Mouse (Mus musculus) bone marrow macrophage, adult 2 months (primary cell): ENCODE results near the gene Gdf15.

Experiments
- CTCF ChIP-seq: IDR thresholded peaks from 2 replicates; pipeline ENCODE4 v1.5.1; 2012; ENCODE audit warnings: low read depth, mild to moderate bottlenecking, low read length, moderate library complexity
- POLR2A ChIP-seq: IDR thresholded peaks from 2 replicates; pipeline ENCODE4 v1.6.1; 2012; ENCODE audit warnings: mild to moderate bottlenecking, low read depth, low read length, borderline replicate concordance

DNA sequence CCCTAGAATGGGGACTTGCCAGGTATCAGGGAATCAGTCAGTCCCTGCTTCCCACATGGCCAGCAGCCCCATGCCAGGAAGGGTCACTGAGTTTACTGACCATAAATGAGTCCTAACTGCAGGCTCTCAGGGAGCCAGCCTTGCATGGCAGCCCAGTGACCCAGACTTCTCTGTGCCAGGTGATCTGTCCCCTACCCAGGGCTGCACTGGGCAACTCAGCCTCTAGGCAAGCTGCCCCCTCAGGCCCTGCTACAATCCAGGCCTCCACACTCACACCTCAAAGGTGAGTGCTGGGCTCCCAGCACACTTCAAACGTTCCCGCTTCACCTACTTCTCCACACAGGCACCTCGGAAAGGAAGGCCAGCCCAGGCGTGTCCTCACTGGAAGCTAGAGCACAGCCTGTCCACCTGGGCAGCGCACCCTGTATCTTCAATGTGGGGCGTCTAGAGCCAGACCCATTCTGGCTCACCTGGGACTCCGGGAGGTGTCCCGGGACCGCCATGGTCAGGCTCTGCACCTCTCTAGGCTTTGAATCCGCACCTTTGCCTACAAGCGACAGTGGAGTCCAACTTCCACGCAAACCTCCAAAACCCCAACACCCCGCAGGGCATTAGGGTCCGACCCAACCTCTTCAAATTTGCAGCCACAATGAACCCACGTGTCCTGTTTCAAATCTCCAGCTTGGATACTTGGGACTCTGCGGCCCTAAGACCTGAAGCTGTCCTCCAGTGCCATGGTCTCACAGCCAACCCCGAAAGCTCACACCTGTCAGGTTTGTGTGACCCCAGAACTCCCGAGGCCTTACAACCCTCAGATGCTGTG, 25.3 kb downstream of the Gdf15 start:
- TF ChIP-seq CTCF (no peak), POLR2A (no peak)
